Mouse (Mus musculus) cerebellum, adult 2 months (tissue): Measurements from ENCODE around the gene Lrrc3c. TPM values are rescaled to one million over a fixed set of nuclear protein-coding genes. Genes with fewer than 3 reads are reported as not detected.

ENCODE experiments used
- DNase-seq, 2 experiments: peaks; one replicate each; pipeline ENCODE4 v3.0.0; 2021
- H3K27ac ChIP-seq: fragments of 200-500 bp; 2 replicates; pipeline ENCODE4 v1.5.1; 2012; ENCODE audit warnings: low read length, control low read depth, inconsistent platforms; ENCODE audit not compliant: insufficient read depth
- H3K27me3 ChIP-seq: fragments of 200-500 bp; 2 replicates; pipeline ENCODE4 v1.6.1; 2012; ENCODE audit warnings: inconsistent platforms, mild to moderate bottlenecking, low read length, moderate library complexity; ENCODE audit not compliant: control insufficient read depth, insufficient read depth
- H3K4me1 ChIP-seq: fragments of 200-500 bp; 2 replicates; pipeline ENCODE4 v1.6.1; 2011; ENCODE audit warnings: low read length; ENCODE audit not compliant: control insufficient read depth, insufficient read depth
- H3K4me3 ChIP-seq: fragments of 200-500 bp; replicated peaks from 2 replicates; pipeline ENCODE3; 2011; ENCODE audit warnings: mild to moderate bottlenecking, low read depth, low read length, control low read depth; ENCODE audit not compliant: insufficient read depth
- CTCF ChIP-seq: fragments of 200-500 bp; IDR thresholded peaks from 2 replicates; pipeline ENCODE4 v1.5.1; 2011; ENCODE audit warnings: low read depth, mild to moderate bottlenecking, control low read depth, low read length, moderate library complexity, borderline replicate concordance; ENCODE audit not compliant: insufficient read depth
- POLR2A ChIP-seq: fragments of 200-500 bp; IDR thresholded peaks from 2 replicates; pipeline ENCODE4 v1.6.1; 2011; ENCODE audit warnings: low read length, control low read depth, borderline replicate concordance; ENCODE audit not compliant: insufficient read depth
- WGBS: fragments of 180-500 bp; shearing (Covaris S2); methylation state at CpG from one replicate; pipeline ENCODE4 v1.1.7; 2018; 5-methylcytosine and 5-hydroxymethylcytosine counted together
- polyA plus RNA-seq: library from polyadenylated mRNA; depleted of rRNA; stranded (reverse); fragments of >200 nt; gene quantifications from 2 replicates; pipeline ENCODE4 v1.2.3, GENCODE M21; 2012; rRNA removed

The Lrrc3c gene
- polyA plus RNA-seq, 1 experiment: not detected

DNA sequence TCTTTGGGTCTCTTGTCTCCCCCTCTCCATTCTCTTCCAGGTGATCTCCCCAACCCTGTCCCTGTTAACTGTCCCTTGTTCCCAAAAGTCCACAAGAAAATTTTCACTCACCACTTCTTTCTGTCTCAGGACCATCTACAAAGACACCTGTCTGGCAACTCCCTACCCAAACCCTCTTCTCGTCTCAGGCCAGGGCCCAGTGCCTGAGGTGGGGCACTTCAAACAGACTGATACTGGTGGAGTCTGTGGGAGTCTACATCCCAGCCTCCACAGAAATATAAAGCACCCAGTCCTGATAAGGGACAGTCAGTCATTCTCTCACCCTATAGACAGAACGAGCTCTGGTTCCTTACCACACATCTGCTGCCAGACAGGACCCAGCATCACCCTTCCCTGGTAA is 48.4 kb downstream of the Lrrc3c start, which contains the start of gene Gsdma2:
Gsdma2 (plus strand) TSS at position 301 of the 400 bp plus-strand sequence.
- no peaks in the 10 kb centered on the region for H3K27me3 ChIP-seq
- H3K4me1 ChIP-seq: no peaks in the 10 kb centered on the region
- no peak within 1 kb of the TSS for H3K4me3 ChIP-seq
- no peak within 1 kb of the TSS for H3K27ac ChIP-seq
- no peak for DNase-seq
- TF ChIP-seq POLR2A (no peak), CTCF (no peak)
- 54% methylated on average over 2 of the region's 2 CpGs for WGBS

Other genes with a start within 250 kb of the Lrrc3c start
- gene Ppp1r1b, start 249.9 kb upstream of the Lrrc3c start, polyA plus RNA-seq: 150 and 173 TPM in 2 replicates
- gene Stard3, start 239.9 kb upstream of the Lrrc3c start, polyA plus RNA-seq: 53.5 and 56.1 TPM in 2 replicates
- 0.95 and 1.3 TPM in 2 replicates for gene Tcap, start 214.5 kb upstream of the Lrrc3c start, polyA plus RNA-seq
- 0.26 and 0.40 TPM in 2 replicates for gene Pnmt, start 211.8 kb upstream of the Lrrc3c start, polyA plus RNA-seq
- 13.2 and 14.1 TPM in 2 replicates for gene Pgap3, start 197.8 kb upstream of the Lrrc3c start, polyA plus RNA-seq
- gene Erbb2, start 185.8 kb upstream of the Lrrc3c start, polyA plus RNA-seq: 1.6 and 1.8 TPM in 2 replicates
- gene Mien1, start 159.3 kb upstream of the Lrrc3c start, polyA plus RNA-seq: 182 and 183 TPM in 2 replicates
- gene Grb7, start 151.9 kb upstream of the Lrrc3c start, polyA plus RNA-seq: 15.8 and 19.9 TPM in 2 replicates
- gene Ikzf3, start 52.3 kb upstream of the Lrrc3c start, polyA plus RNA-seq: 0.07 and 0.10 TPM in 2 replicates
- gene Zpbp2, start 47.2 kb upstream of the Lrrc3c start, polyA plus RNA-seq: 0.13 and 0.20 TPM in 2 replicates
- 64.6 and 66.8 TPM in 2 replicates for gene Ormdl3, start 10.9 kb upstream of the Lrrc3c start, polyA plus RNA-seq
- 0.33 and 0.35 TPM in 2 replicates for gene Gm12355, start 27.4 kb downstream of the Lrrc3c start, polyA plus RNA-seq
- gene Gsdma3, start 28.1 kb downstream of the Lrrc3c start, polyA plus RNA-seq: not detected in 2 replicates
- not detected in 2 replicates for gene Gsdma2, start 48.5 kb downstream of the Lrrc3c start, polyA plus RNA-seq
- 0.13 and 0.28 TPM in 2 replicates for gene Gsdma, start 66.1 kb downstream of the Lrrc3c start, polyA plus RNA-seq
- 205 and 207 TPM in 2 replicates for gene Psmd3, start 84.3 kb downstream of the Lrrc3c start, polyA plus RNA-seq
- not detected in 2 replicates for gene Csf3, start 103.0 kb downstream of the Lrrc3c start, polyA plus RNA-seq
- 105 and 108 TPM in 2 replicates for gene Med24, start 131.1 kb downstream of the Lrrc3c start, polyA plus RNA-seq
- 439 and 447 TPM in 2 replicates for gene Thra, start 142.3 kb downstream of the Lrrc3c start, polyA plus RNA-seq
- 144 and 167 TPM in 2 replicates for gene Nr1d1, start 177.0 kb downstream of the Lrrc3c start, polyA plus RNA-seq
- gene Msl1, start 197.2 kb downstream of the Lrrc3c start, polyA plus RNA-seq: 99.1 and 103 TPM in 2 replicates
- gene Casc3, start 206.6 kb downstream of the Lrrc3c start, polyA plus RNA-seq: 55.5 TPM in 2 replicates
- gene Rapgefl1, start 238.5 kb downstream of the Lrrc3c start, polyA plus RNA-seq: 56.8 and 58.0 TPM in 2 replicates